Mouse (Mus musculus): Measurements from ENCODE around the gene Dnase2b. TPM values are rescaled to one million over a fixed set of nuclear protein-coding genes. Genes with fewer than 3 reads are reported as not detected.
A peak's percentile ranks its signal among the peaks of the same experiment; 100 is the strongest.

Dnase2b gene
- polyA plus RNA-seq, 1 experiment from 2014 or later, result 0.11 TPM

DNA sequence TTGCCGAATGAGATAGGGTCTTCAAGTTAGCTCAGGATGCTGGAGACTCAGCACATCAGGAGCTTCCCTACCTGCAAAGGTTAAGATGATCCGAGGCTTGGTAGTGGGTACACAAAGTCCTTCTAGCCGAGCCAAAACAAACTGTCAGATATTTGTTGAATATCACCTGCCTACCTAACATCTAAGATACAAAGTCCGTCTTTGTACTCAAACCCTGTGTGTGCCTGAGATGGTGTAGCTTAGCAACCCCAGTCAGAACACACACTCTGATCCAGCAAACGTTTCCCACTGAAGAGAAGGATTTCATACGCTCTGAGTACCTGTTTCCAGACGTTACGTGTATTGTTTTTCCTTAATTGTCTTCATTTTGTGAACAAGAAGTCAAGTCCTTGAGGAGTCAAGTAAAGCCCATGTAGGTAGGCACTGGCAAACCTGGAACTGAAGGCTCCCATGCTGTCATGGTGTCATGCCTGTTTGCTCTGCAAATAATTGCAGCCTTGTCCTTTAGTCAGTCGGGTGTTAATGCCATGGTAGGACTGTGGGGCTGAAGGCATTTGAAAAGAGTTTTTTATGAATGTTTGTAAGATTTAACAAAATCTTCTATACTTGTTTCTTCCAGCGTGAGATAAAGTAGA lies 45.1 kb downstream of the Dnase2b start, which contains the start of gene Uox:
TSS of gene Uox (plus strand) at position 279 of the 635 bp plus-strand sequence.
- ATAC-seq (replicated peaks; ENCODE audit: low FRiP score) (peak; percentile 74), DNase-seq (ENCODE audit: low spot score) (no peak)
- 74% methylated on average over 10 of the region's 10 CpGs for WGBS
- no peak within 1 kb of the TSS for H3K27ac ChIP-seq (ENCODE audit: low read depth, low read length)
- H3K4me1 ChIP-seq (replicated peaks; ENCODE audit: control insufficient read depth, insufficient read depth, low read length), result no peaks in the 10 kb centered on the region
- H3K9ac ChIP-seq (ENCODE audit: low read depth, low read length), result no peak within 1 kb of the TSS
- H3K4me2 ChIP-seq, result no peak within 1 kb of the TSS
- no peaks in the 10 kb centered on the region for H3K9me3 ChIP-seq (ENCODE audit: control insufficient read depth, low read length)
- no peaks in the 10 kb centered on the region for H3K27me3 ChIP-seq (replicated peaks; ENCODE audit: control insufficient read depth, insufficient read depth, low read length)
- no peak within 1 kb of the TSS for H3K4me3 ChIP-seq (ENCODE audit: low read depth, low read length)
- H3K36me3 ChIP-seq (ENCODE audit: control insufficient read depth, insufficient read depth, low read length), result no peaks in the 10 kb centered on the region

DNA sequence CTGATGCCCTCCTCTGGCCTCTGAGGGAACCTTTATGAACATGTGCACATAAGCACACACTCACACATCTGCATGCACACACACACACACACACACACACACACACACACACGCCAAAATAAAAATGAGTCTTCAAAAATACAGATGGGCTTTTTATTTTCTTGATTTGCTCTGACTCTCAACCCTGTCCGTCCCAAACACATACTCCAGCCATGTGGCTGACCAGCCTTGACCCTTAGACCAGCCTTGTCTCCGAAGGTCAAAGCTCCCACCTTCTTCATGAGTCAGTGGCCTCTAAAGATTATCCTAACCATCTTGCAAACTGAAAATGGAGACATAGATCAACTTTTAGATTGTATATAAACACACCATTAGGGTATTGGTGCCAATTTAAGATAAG lies 45.8 kb downstream of the Dnase2b start:
- WGBS, result 80% methylated on average over 3 of the region's 3 CpGs

DNA sequence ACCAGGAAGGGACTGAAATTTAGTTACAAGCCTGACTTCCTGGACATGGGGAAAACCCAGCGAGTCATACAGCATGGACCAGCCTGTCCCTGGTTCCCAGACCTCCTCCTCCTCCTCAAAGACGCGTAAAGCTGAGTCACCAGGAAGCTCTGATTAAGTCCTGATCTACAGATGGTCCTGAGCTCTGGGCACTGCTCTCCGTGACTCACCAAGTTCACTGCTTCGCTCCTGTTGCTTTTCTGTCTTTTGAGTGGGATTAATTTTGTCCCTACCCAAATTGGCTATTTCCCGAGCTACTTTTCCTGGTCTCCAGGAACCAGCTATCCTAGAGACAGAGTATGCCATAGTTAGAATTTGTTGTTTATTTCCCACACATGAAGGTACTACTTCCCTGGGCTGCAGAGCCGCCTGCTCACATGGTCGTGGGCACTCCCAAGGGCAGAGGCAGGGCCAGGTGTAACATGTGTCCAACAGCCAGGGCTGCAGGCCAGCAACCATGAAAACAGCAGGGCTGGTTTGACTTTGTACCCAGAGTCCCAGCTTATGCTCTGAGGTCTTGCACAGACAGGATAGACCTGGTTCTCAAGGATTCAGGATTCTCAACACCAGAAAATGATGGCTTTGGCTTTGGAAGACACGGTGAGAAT lies 47.4 kb downstream of the Dnase2b start:
- no peak overlapping the region for H3K4me3 ChIP-seq (ENCODE audit: low read depth, low read length)
- H3K27me3 ChIP-seq (replicated peaks; ENCODE audit: control insufficient read depth, insufficient read depth, low read length), result no peaks in the 10 kb centered on the region
- ATAC-seq (replicated peaks; ENCODE audit: low FRiP score) (no peak), DNase-seq (ENCODE audit: low spot score) (no peak)
- H3K27ac ChIP-seq (ENCODE audit: low read depth, low read length), result no peak overlapping the region
- no peaks in the 10 kb centered on the region for H3K9me3 ChIP-seq (ENCODE audit: control insufficient read depth, low read length)
- no peaks in the 10 kb centered on the region for H3K4me1 ChIP-seq (replicated peaks; ENCODE audit: control insufficient read depth, insufficient read depth, low read length)
- H3K9ac ChIP-seq (ENCODE audit: low read depth, low read length), result no peak overlapping the region
- H3K36me3 ChIP-seq (ENCODE audit: control insufficient read depth, insufficient read depth, low read length), result no peaks in the 10 kb centered on the region
- H3K4me2 ChIP-seq, result no peak overlapping the region
- 55% methylated on average over 9 of the region's 9 CpGs for WGBS

More for the DNA sequence above, 45.8 kb downstream of the Dnase2b start:
- Histone ChIP-seq H3K9me3 (ENCODE audit: control insufficient read depth, low read length) (no peaks in the 10 kb centered on the region), H3K9ac (ENCODE audit: low read depth, low read length) (no peak overlapping the region), H3K36me3 (ENCODE audit: control insufficient read depth, insufficient read depth, low read length) (no peaks in the 10 kb centered on the region), H3K4me3 (ENCODE audit: low read depth, low read length) (no peak overlapping the region), H3K27me3 (replicated peaks; ENCODE audit: control insufficient read depth, insufficient read depth, low read length) (no peaks in the 10 kb centered on the region), H3K4me1 (replicated peaks; ENCODE audit: control insufficient read depth, insufficient read depth, low read length) (no peaks in the 10 kb centered on the region), H3K27ac (ENCODE audit: low read depth, low read length) (no peak overlapping the region), H3K4me2 (no peak overlapping the region)
- DNase-seq (ENCODE audit: low spot score) (no peak), ATAC-seq (replicated peaks; ENCODE audit: low FRiP score) (no peak)

DNA sequence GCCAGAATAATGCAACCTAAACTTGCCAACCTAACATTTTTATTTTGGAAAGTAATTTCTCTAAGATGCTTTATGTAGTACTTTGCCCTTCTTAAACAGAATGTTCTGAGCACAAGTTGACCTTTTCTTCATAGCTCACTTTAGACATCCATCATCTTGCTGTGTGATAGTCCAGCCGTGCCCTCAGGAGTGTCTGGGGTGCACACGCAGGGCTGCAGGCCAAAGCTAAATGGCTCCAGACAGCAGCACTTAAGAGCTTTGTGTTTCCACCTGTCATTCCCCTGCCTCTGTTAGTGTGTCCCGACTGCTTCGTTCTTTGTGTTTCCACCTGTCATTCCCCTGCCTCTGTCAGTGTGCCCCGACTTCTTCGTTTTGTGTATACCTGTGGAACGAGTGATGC lies 48.0 kb downstream of the Dnase2b start:
- 73% methylated on average over 7 of the region's 7 CpGs for WGBS
- ATAC-seq (replicated peaks; ENCODE audit: low FRiP score), result no peak
- H3K27me3 ChIP-seq (replicated peaks; ENCODE audit: control insufficient read depth, insufficient read depth, low read length), result no peaks in the 10 kb centered on the region
- no peaks in the 10 kb centered on the region for H3K36me3 ChIP-seq (ENCODE audit: control insufficient read depth, insufficient read depth, low read length)
- H3K27ac ChIP-seq (ENCODE audit: low read depth, low read length), result no peak overlapping the region
- no peaks in the 10 kb centered on the region for H3K4me1 ChIP-seq (replicated peaks; ENCODE audit: control insufficient read depth, insufficient read depth, low read length)
- no peak for DNase-seq (ENCODE audit: low spot score)
- no peak overlapping the region for H3K4me2 ChIP-seq
- H3K9ac ChIP-seq (ENCODE audit: low read depth, low read length), result no peak overlapping the region
- no peaks in the 10 kb centered on the region for H3K9me3 ChIP-seq (ENCODE audit: control insufficient read depth, low read length)
- no peak overlapping the region for H3K4me3 ChIP-seq (ENCODE audit: low read depth, low read length)

DNA sequence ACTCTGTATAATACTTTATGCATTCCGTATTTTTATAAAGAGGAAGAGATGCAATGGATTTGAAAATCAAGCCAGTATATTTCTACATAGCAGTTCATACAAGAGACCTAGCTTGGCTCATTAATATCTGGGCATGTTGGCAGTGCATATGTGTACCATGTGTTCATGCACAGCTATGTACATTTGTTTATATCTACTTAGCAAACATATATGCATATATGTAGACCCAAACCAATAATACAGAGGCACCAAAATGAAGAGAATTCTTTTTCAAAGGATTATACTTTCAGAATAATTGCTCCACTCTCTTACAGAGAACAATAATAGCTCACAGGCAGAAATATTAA lies 50.4 kb downstream of the Dnase2b start:
- no peaks in the 10 kb centered on the region for H3K9me3 ChIP-seq (ENCODE audit: control insufficient read depth, low read length)
- H3K9ac ChIP-seq (ENCODE audit: low read depth, low read length), result no peak overlapping the region
- ATAC-seq (replicated peaks; ENCODE audit: low FRiP score), result no peak
- 91% methylated on average over 1 of the region's 1 CpGs for WGBS
- no peak overlapping the region for H3K27ac ChIP-seq (ENCODE audit: low read depth, low read length)
- DNase-seq (ENCODE audit: low spot score), result no peak
- no peaks in the 10 kb centered on the region for H3K36me3 ChIP-seq (ENCODE audit: control insufficient read depth, insufficient read depth, low read length)
- no peaks in the 10 kb centered on the region for H3K27me3 ChIP-seq (replicated peaks; ENCODE audit: control insufficient read depth, insufficient read depth, low read length)
- H3K4me3 ChIP-seq (ENCODE audit: low read depth, low read length), result no peak overlapping the region
- H3K4me2 ChIP-seq, result no peak overlapping the region
- H3K4me1 ChIP-seq (replicated peaks; ENCODE audit: control insufficient read depth, insufficient read depth, low read length), result no peaks in the 10 kb centered on the region

DNA sequence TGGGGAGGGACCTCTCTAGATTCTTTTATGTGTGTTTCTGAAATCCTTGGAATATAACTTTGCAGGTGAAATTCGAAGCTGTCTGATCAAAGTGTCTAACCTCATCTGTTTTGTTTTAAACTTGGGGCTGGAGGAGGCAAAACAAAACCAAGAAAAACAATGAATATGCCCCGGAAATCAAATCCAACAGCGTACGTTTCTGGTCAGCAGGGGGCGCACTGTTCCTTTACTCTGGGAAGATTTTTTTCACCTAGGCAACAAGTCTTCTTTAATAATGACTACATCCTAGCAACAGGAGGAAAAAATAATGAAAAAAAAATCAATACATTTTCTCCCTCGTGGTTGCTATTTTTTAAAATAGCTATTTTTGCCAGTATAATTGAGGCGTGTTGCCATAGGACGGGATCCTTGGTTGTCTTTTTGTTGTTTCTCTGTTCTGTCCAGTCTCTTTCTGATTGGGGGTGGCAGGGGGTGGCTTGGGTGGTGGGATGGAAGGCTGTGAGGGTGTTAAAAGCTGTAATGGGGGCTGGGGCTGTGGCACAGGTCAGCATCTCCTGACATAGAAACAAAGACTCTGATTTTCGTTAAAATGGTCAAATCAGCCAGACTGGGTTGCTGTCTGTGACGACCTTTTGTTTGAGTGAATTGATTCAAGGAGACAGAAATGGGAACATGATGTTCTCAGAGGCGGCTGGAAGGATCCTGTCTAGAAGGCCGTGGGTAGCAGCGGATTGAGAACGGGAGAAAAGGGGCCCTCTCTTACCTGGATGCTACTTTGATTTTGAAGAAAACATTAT lies 50.9 kb downstream of the Dnase2b start:
- Histone ChIP-seq H3K9ac (ENCODE audit: low read depth, low read length) (no peak overlapping the region), H3K27ac (ENCODE audit: low read depth, low read length) (no peak overlapping the region), H3K27me3 (replicated peaks; ENCODE audit: control insufficient read depth, insufficient read depth, low read length) (no peaks in the 10 kb centered on the region), H3K4me2 (no peak overlapping the region), H3K4me3 (ENCODE audit: low read depth, low read length) (no peak overlapping the region), H3K36me3 (ENCODE audit: control insufficient read depth, insufficient read depth, low read length) (no peaks in the 10 kb centered on the region), H3K9me3 (ENCODE audit: control insufficient read depth, low read length) (no peaks in the 10 kb centered on the region), H3K4me1 (replicated peaks; ENCODE audit: control insufficient read depth, insufficient read depth, low read length) (no peaks in the 10 kb centered on the region)
- 39% methylated on average over 14 of the region's 14 CpGs for WGBS
- DNase-seq (ENCODE audit: low spot score) (peak; percentile 69), ATAC-seq (replicated peaks; ENCODE audit: low FRiP score) (no peak)

DNA sequence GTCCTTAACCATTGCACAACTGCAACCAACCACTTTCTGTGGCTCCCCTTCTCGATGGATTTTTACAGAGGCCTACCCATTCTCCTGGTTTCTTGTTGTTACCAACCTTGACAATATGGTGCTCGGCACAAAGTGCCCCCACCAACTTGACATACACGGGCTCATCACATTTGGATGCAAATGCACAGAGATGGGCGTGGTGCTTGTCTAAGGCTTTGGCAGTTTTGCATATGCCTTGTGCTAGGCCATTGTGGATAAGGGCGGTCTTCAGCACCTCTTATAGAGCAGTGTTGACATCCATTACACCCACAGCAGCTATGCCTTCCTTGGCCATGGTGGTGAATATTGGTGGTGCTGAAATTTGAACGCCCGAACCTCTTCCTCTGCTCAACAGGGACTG lies 52.5 kb downstream of the Dnase2b start:
- H3K4me3 ChIP-seq (ENCODE audit: low read depth, low read length), result no peak overlapping the region
- no peak overlapping the region for H3K27ac ChIP-seq (ENCODE audit: low read depth, low read length)
- H3K4me2 ChIP-seq, result no peak overlapping the region
- no peaks in the 10 kb centered on the region for H3K9me3 ChIP-seq (ENCODE audit: control insufficient read depth, low read length)
- no peak overlapping the region for H3K9ac ChIP-seq (ENCODE audit: low read depth, low read length)
- ATAC-seq (replicated peaks; ENCODE audit: low FRiP score), result no peak
- 84% methylated on average over 7 of the region's 7 CpGs for WGBS
- H3K36me3 ChIP-seq (ENCODE audit: control insufficient read depth, insufficient read depth, low read length), result no peaks in the 10 kb centered on the region
- no peak for DNase-seq (ENCODE audit: low spot score)
- no peaks in the 10 kb centered on the region for H3K4me1 ChIP-seq (replicated peaks; ENCODE audit: control insufficient read depth, insufficient read depth, low read length)
- H3K27me3 ChIP-seq (replicated peaks; ENCODE audit: control insufficient read depth, insufficient read depth, low read length), result no peaks in the 10 kb centered on the region

DNA sequence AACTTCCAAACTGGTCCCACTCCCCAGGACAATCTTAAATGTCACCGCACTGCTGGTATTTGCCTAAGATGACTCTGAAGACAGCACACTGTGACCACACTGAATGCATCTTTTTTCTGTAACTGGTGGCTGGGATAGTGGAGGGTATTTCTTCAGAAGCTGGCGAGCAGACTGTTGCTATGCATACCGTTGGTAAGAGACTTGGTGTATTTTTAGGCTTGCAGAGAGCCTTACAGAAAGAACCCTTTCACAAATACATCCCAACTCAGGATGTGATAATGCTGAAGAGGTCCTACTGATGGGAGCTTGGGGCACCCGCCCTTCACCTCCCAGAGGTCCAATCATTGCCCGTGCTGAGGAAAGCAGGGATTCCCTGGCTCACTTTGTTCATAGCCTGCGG lies 57.9 kb downstream of the Dnase2b start:
- Histone ChIP-seq H3K36me3 (ENCODE audit: control insufficient read depth, insufficient read depth, low read length) (no peaks in the 10 kb centered on the region), H3K4me1 (replicated peaks; ENCODE audit: control insufficient read depth, insufficient read depth, low read length) (no peaks in the 10 kb centered on the region), H3K9me3 (ENCODE audit: control insufficient read depth, low read length) (no peaks in the 10 kb centered on the region), H3K27ac (ENCODE audit: low read depth, low read length) (no peak overlapping the region), H3K4me3 (ENCODE audit: low read depth, low read length) (no peak overlapping the region), H3K4me2 (no peak overlapping the region), H3K9ac (ENCODE audit: low read depth, low read length) (no peak overlapping the region), H3K27me3 (replicated peaks; ENCODE audit: control insufficient read depth, insufficient read depth, low read length) (no peaks in the 10 kb centered on the region)
- ATAC-seq (replicated peaks; ENCODE audit: low FRiP score), result no peak
- DNase-seq (ENCODE audit: low spot score), result no peak
- WGBS, result 85% methylated on average over 6 of the region's 6 CpGs

Measured in liver, embryonic 11.5 days (tissue).